Mouse (Mus musculus): Measurements from ENCODE around the gene Srgap3.

GRCm38 (mm10) chr6:112945181-112945751 is 1.8 kb downstream of the Srgap3 start:
- TF ChIP-seq POLR2A (IDR thresholded peaks at IDR 0.05; ENCODE audit: insufficient read depth, low read depth, low read length) (no peak), CTCF (IDR thresholded peaks at IDR 0.05; ENCODE audit: insufficient read depth, low read depth, low read length) (no peak)
